Mouse (Mus musculus) CD4-positive, CD25-positive, alpha-beta regulatory T cell, adult 4 months (primary cell): ENCODE data around the gene E130218I03Rik. TPM values are rescaled to one million over a fixed set of nuclear protein-coding genes. Genes with fewer than 3 reads are reported as not detected.

Source experiments
- ATAC-seq: one replicate; pipeline ENCODE4 v1.8.0; 2017
- polyA plus RNA-seq, 2 experiments: library from polyadenylated mRNA; unstranded; fragments of 100-300 nt; shearing (Covaris generic); gene quantifications; one replicate each; pipeline ENCODE4 v1.2.1; 2017

E130218I03Rik gene
- polyA plus RNA-seq, 2 experiments from 2014 or later = 3.7 TPM; not detected in 1

- ATAC-seq = peak; percentile 73
Measured at GRCm38 (mm10) chr4:134287168-134287564, 43.7 kb downstream of the E130218I03Rik start.

- peak; percentile 71 for ATAC-seq
Measured at GRCm38 (mm10) chr4:134287575-134288025, 44.1 kb downstream of the E130218I03Rik start, which contains the start of gene Pdik1l. Pdik1l (minus strand) TSS chr4:134287895.

- ATAC-seq = no peak
Measured at GRCm38 (mm10) chr4:134288397-134289256, 45.2 kb downstream of the E130218I03Rik start.

GRCm38 (mm10) chr4:134292067-134292466 is 48.6 kb downstream of the E130218I03Rik start:
- ATAC-seq = peak; percentile 29

GRCm38 (mm10) chr4:134293061-134293691 is 49.7 kb downstream of the E130218I03Rik start:
- peak; percentile 53 for ATAC-seq

GRCm38 (mm10) chr4:134293692-134294163 is 50.3 kb downstream of the E130218I03Rik start:
- no peak for ATAC-seq

Other genes with a start within 250 kb of the E130218I03Rik start
- 10 to 100 TPM; 23.5 to 24.3 TPM for gene Dhdds, start 242.7 kb upstream of the E130218I03Rik start, polyA plus RNA-seq
- gene Lin28a, start 224.8 kb upstream of the E130218I03Rik start, polyA plus RNA-seq = not detected
- 1 to 10 TPM in 1 of 2 experiments, under 1 TPM in 1; 0.85 to 1.3 TPM for gene Zfp683, start 189.8 kb upstream of the E130218I03Rik start, polyA plus RNA-seq
- gene Crybg2, start 182.8 kb upstream of the E130218I03Rik start, polyA plus RNA-seq = 10 to 100 TPM; 20.9 to 28.2 TPM
- gene Cd52, start 148.6 kb upstream of the E130218I03Rik start, polyA plus RNA-seq = 1,000 to 10,000 TPM; 2,918 to 3,094 TPM
- gene Ubxn11, start 141.1 kb upstream of the E130218I03Rik start, polyA plus RNA-seq = 10 to 100 TPM; 31.2 to 54.2 TPM
- gene Sh3bgrl3, start 114.9 kb upstream of the E130218I03Rik start, polyA plus RNA-seq = 1,000 to 10,000 TPM in 1 of 2 experiments, 100 to 1,000 TPM in 1; 977 to 1,004 TPM
- 100 to 1,000 TPM in 1 of 2 experiments, 10 to 100 TPM in 1; 72.5 to 166 TPM for gene Cep85, start 56.5 kb upstream of the E130218I03Rik start, polyA plus RNA-seq
- not detected for gene Gm7534, start 40.7 kb upstream of the E130218I03Rik start, polyA plus RNA-seq
- not detected for gene Catsper4, start 16.3 kb upstream of the E130218I03Rik start, polyA plus RNA-seq
- gene Cnksr1, start 5.3 kb upstream of the E130218I03Rik start, polyA plus RNA-seq = not detected
- 1 to 10 TPM; 4.3 to 6.8 TPM for gene Zfp593, start 1.9 kb downstream of the E130218I03Rik start, polyA plus RNA-seq
- gene Gm30191, start 3.3 kb downstream of the E130218I03Rik start, polyA plus RNA-seq = not detected
- not detected for gene Grrp1, start 10.4 kb downstream of the E130218I03Rik start, polyA plus RNA-seq
- gene Pdik1l, start 44.2 kb downstream of the E130218I03Rik start, polyA plus RNA-seq = 10 to 100 TPM; 20.7 to 24.2 TPM
- gene Trim63, start 71.5 kb downstream of the E130218I03Rik start, polyA plus RNA-seq = not detected
- under 1 TPM; 0.19 TPM for gene Slc30a2, start 99.5 kb downstream of the E130218I03Rik start, polyA plus RNA-seq
- gene Extl1, start 140.2 kb downstream of the E130218I03Rik start, polyA plus RNA-seq = 1 to 10 TPM; 2.2 to 2.3 TPM
- gene Pafah2, start 152.7 kb downstream of the E130218I03Rik start, polyA plus RNA-seq = 1 to 10 TPM in 1 of 2 experiments, under 1 TPM in 1; 0.30 to 2.4 TPM
- gene Stmn1, start 224.7 kb downstream of the E130218I03Rik start, polyA plus RNA-seq = 100 to 1,000 TPM in 1 of 2 experiments, 10 to 100 TPM in 1; 80.7 to 125 TPM